Mouse (Mus musculus) urinary bladder, postnatal 25 days (tissue): Measurements from ENCODE around the gene Wtap.
"Not testable (repeated sequence)": the region's sequence is repeated elsewhere in the genome, so short reads cannot be mapped to it uniquely, and the experiment has no call there.

ENCODE experiments used
- DNase-seq: peaks from one replicate; pipeline ENCODE4 v3.0.0; 2022; ENCODE audit warnings: low spot score

Wtap gene

DNA sequence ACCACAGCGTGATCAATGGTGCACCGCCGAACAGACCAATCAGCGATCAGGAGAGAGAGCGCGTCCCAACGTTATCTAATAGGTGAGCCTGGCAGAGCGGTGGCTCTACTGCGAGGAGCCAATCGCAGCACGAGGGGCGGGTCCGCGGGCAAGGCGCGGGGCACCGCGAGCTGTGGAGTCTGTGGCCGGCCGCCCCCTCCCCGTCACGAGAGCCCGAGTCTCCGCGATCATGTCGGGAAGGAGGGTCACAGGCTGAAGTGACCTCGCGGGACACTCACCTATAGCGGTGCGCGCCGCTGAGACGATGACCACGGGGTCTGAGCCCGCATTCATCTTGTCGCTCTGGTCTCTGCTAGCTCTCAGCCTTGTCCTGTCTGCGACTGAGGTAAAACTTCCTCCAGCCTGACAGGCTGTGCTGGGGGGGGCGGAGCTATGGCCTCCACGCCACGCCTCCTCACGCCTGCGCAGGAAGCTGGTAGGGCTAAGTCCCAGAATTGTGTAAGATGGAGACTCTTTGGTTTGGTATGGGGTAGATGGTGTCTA is 33.6 kb downstream of the Wtap start, which contains the start of gene Acat2:
Gene Acat2, minus strand, starts transcription at position 417 of the 543 bp plus-strand sequence.
- peak; percentile 90 for DNase-seq

- not testable (repeated sequence) for DNase-seq
These were observed 34.6 kb downstream of the Wtap start for GRCm38 (mm10) chr17:12959377-12959776.

- DNase-seq, result no peak
These were observed 37.3 kb downstream of the Wtap start for GRCm38 (mm10) chr17:12956664-12957063.

DNA sequence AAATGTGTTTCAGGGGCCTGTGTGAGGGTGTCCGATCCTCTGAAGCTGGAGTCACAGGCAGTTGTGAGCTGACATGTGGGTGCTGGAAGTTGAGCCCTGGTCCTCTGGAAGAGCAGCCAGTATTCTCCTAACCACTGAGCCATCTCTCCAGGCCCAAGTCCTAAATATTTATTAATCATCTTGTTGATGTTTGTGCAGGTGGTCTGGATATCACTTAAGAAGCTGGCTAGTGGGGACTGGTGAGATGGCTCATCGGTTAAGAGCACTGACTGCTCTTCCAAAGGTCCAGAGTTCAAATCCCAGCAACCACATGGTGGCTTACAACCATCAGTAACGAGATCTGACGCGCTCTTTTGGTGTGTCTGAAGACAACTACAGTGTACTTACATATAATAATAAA is 44.3 kb downstream of the Wtap start:
- DNase-seq, result no peak

- no peak for DNase-seq
These were observed 51.4 kb downstream of the Wtap start for GRCm38 (mm10) chr17:12942459-12943162.

GRCm38 (mm10) chr17:12941543-12942260 is 52.3 kb downstream of the Wtap start:
- no peak for DNase-seq

GRCm38 (mm10) chr17:12940151-12940805 is 53.7 kb downstream of the Wtap start, which contains the start of gene Acat3:
Gene Acat3 (minus strand): TSS chr17:12940600.
- no peak for DNase-seq

DNA sequence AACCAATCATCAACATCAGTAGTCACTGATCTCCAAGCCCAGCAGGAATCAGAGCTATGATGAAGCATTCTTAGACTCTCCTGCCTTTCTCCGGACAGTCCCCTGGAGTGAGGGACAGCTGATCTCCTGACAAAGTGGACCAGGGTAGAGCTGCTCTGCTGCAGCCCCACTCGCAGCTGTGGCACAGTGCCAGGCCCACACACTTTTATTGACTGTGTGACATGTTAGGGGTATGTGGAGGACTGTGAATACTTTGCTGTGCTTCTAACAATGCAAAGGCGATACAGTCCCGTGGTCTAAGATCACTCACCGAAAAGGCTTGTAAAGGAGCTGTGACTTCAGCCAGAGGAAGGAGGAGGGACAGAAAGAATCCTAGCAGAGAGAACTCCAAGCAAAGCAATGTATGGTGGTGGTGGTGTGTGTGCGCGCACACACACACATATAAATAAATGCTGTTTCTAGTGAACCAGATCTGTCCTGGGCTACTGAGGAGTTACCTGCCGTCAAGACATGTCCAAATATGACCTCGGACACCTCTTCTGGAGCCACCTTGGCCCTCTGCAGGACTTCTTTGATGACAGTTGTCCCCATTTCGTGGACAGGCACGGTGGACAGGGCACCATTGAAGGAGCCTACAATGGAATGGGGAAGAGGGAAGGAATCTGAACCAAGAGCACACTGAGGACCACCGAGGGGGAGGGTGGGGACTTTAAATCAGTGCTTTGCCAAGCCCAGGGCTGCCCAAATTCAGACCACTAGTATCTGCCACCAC is 54.4 kb downstream of the Wtap start:
- not testable (repeated sequence) for DNase-seq

GRCm38 (mm10) chr17:12938077-12938476 is 55.9 kb downstream of the Wtap start:
- no peak for DNase-seq

DNA sequence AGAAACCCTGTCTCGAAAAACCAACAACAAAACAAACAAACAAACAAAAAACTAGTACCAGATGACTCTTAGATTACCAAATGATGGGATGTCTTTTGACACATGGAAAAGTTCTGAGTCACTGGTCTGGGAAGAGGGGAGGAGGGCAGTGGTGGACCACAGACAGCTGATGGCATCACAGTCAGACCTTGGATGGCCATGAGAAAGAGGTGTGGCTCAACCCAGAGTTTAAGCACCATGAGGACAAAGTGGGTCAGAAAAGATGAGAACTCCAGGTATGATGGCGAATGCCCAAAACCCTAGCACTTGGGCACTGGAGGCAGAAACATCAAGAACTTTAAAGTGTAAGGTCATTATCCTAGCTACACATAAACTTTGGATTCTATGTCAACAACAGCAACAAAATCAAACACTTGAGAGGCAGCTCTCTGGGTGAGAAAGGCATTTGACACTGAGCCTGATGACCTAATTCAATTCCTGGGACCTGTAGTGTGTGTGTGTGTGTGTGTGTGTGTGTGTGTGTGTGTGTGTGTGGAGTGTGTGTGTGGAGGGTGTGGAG is 56.5 kb downstream of the Wtap start:
- no peak for DNase-seq

DNA sequence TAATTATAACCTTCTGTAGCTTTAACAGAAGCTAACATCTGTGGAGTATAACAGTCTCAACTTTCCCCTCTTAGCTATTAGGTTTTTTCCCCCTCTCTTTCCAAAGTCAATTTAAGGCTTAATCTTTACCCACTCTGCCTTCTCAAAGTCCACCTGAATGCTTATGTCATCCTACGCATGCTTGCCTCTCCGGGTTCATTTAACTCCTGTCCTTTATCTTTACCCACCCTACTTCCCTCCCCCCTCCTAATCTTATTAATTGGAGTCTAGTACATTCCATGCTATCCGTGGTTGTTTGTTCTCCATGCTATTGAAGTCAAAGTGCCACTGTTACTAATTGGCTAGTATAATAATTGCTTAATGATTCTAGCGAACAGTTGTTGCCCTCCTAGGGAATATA is 58.2 kb downstream of the Wtap start:
- DNase-seq, result no peak

DNA sequence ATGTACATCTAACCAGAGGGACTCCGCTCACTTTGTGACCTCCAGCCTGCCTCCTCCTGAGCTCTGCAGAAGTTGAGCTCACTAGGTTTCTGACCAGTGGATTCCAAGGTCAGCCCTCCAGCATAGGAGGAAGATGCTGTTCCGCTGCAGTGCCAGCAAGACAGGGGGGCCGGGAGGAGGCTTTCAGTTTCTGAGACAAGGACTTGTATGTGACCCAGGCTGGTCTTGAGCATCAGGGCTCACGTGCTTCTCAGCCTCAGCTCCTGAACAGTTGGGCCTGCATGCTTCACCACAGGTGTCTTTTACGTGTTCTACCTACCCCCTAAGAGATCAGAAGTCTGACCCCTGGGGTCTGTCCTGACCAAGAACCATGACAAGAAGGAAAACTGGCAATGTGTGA is 62.4 kb downstream of the Wtap start:
- DNase-seq, result not testable (repeated sequence)

- no peak for DNase-seq
These were observed 68.2 kb downstream of the Wtap start for GRCm38 (mm10) chr17:12925703-12926180.

DNA sequence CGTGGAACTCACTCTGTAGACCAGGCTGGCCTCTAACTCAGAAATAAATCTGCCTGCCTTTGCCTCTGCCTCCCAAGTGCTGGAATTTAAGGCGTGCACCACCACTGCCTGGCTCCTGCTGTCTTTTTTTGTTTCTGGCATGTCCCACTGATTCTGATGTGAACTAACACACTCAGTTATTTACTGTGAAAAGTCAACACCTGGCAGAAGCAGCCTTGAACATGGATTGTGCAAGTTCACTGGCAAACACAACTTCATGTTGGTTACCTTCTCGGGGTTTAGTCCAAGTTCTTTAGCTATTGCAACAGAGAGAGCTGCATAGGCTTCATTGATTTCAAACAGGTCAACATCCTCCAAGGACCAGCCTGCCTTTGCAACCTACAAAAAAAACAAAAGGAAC is 69.0 kb downstream of the Wtap start:
- no peak for DNase-seq

DNA sequence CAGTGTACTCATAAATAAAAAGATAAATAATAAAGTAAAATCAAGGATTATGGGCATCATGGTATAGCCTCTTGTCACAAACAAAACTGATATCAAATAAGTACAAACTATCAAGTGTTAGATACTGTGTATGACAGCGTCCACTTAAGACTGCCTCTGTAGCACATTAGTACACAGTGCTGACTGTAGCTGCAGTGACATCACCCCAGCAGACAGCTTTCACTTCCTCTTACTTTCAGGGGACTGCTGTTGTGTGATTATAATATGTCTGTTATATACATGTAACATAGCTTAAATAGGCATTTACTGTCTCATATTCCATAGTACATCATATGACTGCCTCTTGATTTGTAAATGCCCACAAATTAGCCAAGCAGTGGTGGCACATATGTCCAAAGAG is 72.9 kb downstream of the Wtap start:
- no peak for DNase-seq
